Mouse (Mus musculus) liver, adult 2 months (tissue): ENCODE results near the gene Myo16.

Experiments used
- CTCF ChIP-seq: fragments of 200-500 bp; IDR thresholded peaks from 2 replicates; pipeline ENCODE4 v1.5.1; 2011; ENCODE audit warnings: low read depth, low read length, control low read depth
- POLR2A ChIP-seq: fragments of 200-500 bp; IDR thresholded peaks from 2 replicates; pipeline ENCODE4 v1.6.1; 2011; ENCODE audit warnings: low read length, control low read depth; ENCODE audit not compliant: insufficient read depth; ENCODE audit errors: extremely low read depth

- TF ChIP-seq CTCF (no peak), POLR2A (no peak)
These were observed 348.0 kb downstream of the Myo16 start for GRCm38 (mm10) chr8:10501750-10502149.
